9 mouse cellular contexts compared by ENCODE assay signal in the genomic region with DNA sequence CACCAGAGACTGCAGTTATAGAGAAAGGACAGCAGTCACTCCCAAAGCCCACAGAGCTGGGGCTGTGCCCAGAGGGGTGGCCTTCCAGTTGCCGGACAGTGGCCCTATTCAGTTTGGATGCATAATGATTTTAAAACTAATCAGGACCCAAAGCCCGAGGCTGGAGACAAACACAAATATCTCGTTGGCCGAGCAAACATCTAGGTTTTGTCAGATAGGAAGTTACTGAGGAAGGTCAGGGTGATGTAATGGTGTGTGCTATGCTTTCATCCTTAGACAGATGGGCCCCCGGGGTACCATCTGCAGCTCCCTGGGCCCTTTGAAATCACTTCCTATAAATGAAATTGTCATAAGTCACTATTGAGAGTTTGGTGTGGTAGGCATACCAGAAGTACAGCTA. TPM values are rescaled to one million over a fixed set of nuclear protein-coding genes. Genes with fewer than 3 reads are reported as not detected.
DNase-seq lines count a peak whose midpoint lies in the region; ATAC-seq and TF ChIP-seq lines count a peak whose summit lies in the region.
"Had no signal": no experiment of that assay in that cellular context is flagged by ENCODE, and none has a peak within 500 bp of the region (broad histone marks: within the 10 kb centered on the region; RNA-seq: fewer than 3 reads in every experiment).

No protein-coding gene starts in this region.

- peak overlapping the region; percentile 18; the same call in 1 of the 2 replicates for H3K27ac ChIP-seq in heart, adult 2 months
- H3K27ac ChIP-seq: midbrain, embryonic 15.5 days had no signal

- intact Hi-C loops in heart, adult 2 months (cut with DNase I): loop anchor here (2.0 kb wide), 1 partner anchor 14 kb away; no protein-coding TSS in a partner anchor
- intact Hi-C loops in heart, postnatal 25 days (cut with DNase I): loop anchor here (5.0 kb wide), 1 partner anchor 33 kb away; a partner anchor contains a TSS

- TF ChIP-seq EP300 in heart, adult 2 months (IDR thresholded peaks at IDR 0.05; ENCODE audit: insufficient read depth, low read depth, low read length): no peak

- 25% methylated on average over 5 of the region's 5 CpGs for WGBS in heart, adult 2 months

- H3K4me1 ChIP-seq in heart, adult 2 months (ENCODE audit: control insufficient read depth, insufficient read depth, low read length): peaks cover 29% of the 10 kb centered on the region

- no peak overlapping the region for H3K4me3 ChIP-seq in heart, adult 2 months
- H3K4me3 ChIP-seq: midbrain, embryonic 15.5 days had no signal

- DNase-seq in heart, adult 2 months: no peak
- no peak for DNase-seq in heart, postnatal 25 days (ENCODE audit: low spot score)
- peak; percentile 38 for DNase-seq in lung, postnatal 10 days
- no peak for DNase-seq in lung, postnatal 14 days
- peak; percentile 43 for DNase-seq in mesoderm, embryonic 11.5 days (ENCODE audit: low read depth, low spot score)
- DNase-seq in ovary, postnatal 36 days (ENCODE audit: low spot score): no peak
- DNase-seq in urinary bladder, postnatal 36 days (ENCODE audit: low spot score in 2 of 2): no peak

- no peak for TF ChIP-seq CTCF in heart, adult 2 months (IDR thresholded peaks at IDR 0.05)

- no peaks in the 10 kb centered on the region for H3K27me3 ChIP-seq in heart, adult 2 months (ENCODE audit: control insufficient read depth, insufficient read depth, low read length)

- peaks cover 1% of the 10 kb centered on the region; the same call in 1 of the 2 replicates for H3K36me3 ChIP-seq in heart, adult 2 months (ENCODE audit: control insufficient read depth, insufficient read depth, low read length)
- H3K36me3 ChIP-seq: midbrain, embryonic 15.5 days had no signal

- no peak for TF ChIP-seq POLR2A in heart, adult 2 months (IDR thresholded peaks at IDR 0.05; ENCODE audit: insufficient read depth, low read depth, low read length)

- H3K9ac ChIP-seq in heart, adult 2 months (ENCODE audit: low read depth, low read length): no peak overlapping the region
- H3K9ac ChIP-seq: midbrain, embryonic 15.5 days had no signal

- H3K79me2 ChIP-seq in heart, adult 2 months (replicated peaks; ENCODE audit: control insufficient read depth, insufficient read depth, low read length): peaks cover 8% of the 10 kb centered on the region

- peak; percentile 28 for ATAC-seq in common myeloid progenitor, adult 5-6 weeks (replicated peaks; ENCODE audit: low read depth, poor library complexity, severe bottlenecking)
- ATAC-seq: midbrain, embryonic 15.5 days had no signal

RNA-seq across cellular contexts. Expression of a gene that starts 33.0 kb away (rescaled TPM):
- 10 to 100 TPM; 25.6 to 26.2 TPM for total RNA-seq in heart, adult 2 months (2021)
- polyA plus RNA-seq in heart, adult 2 months (2012; rRNA removed): 8.1 and 13.9 TPM in 2 replicates
- total RNA-seq in heart, postnatal 25 days (2021): 10 to 100 TPM; 27.1 to 29.3 TPM
- 4.9 and 6.3 TPM in 2 replicates for total RNA-seq in common myeloid progenitor, adult 5-6 weeks (2017)

Comparison
In these comparisons a context has a peak if more than half of its experiments do, and no peak if none do; other contexts are left out.
1. DNase-seq: peak in lung, postnatal 10 days (single experiment) and mesoderm, embryonic 11.5 days (single experiment); none in heart, adult 2 months (0 of 2), heart, postnatal 25 days (single experiment), lung, postnatal 14 days (single experiment), ovary, postnatal 36 days (single experiment) and urinary bladder, postnatal 36 days (0 of 2).